Mouse (Mus musculus) urinary bladder, postnatal 0 days (tissue): ENCODE data around the gene Dusp2. TPM values are rescaled to one million over a fixed set of nuclear protein-coding genes. Genes with fewer than 3 reads are reported as not detected.

ENCODE experiments used
- polyA plus RNA-seq: library from polyadenylated mRNA; unstranded; fragments of >200 nt; fragmentation: Nextera tagmentation; extraction: Ambion mirVana; gene quantifications from 2 replicates; pipeline ENCODE4 v1.2.1, GENCODE M21; 2015

Gene Dusp2
- 3.1 and 3.2 TPM in 2 replicates for polyA plus RNA-seq

GRCm38 (mm10) chr2:127335767-127336496, at the start of gene Dusp2:
TSS of gene Dusp2 (plus strand) at chr2:127336159.

GRCm38 (mm10) chr2:127338416-127338815, 2.5 kb downstream of the Dusp2 start, which contains the start of gene Astl:
TSS of gene Astl (plus strand) at chr2:127338639.

GRCm38 (mm10) chr2:127362459-127363281, 26.7 kb downstream of the Dusp2 start, which contains the start of gene Adra2b:
TSS of gene Adra2b (plus strand) at chr2:127363208.

Other genes starting within 250 kb of the Dusp2 start
- gene Ncaph, start 202.2 kb upstream of the Dusp2 start, polyA plus RNA-seq: 11.2 and 18.5 TPM in 2 replicates
- 28.4 TPM in 2 replicates for gene Itpripl1, start 192.7 kb upstream of the Dusp2 start, polyA plus RNA-seq
- 2.3 and 2.7 TPM in 2 replicates for gene 1810024B03Rik, start 127.9 kb upstream of the Dusp2 start, polyA plus RNA-seq
- gene Snrnp200, start 127.8 kb upstream of the Dusp2 start, polyA plus RNA-seq: 18.9 and 19.8 TPM in 2 replicates
- 36.1 and 42.2 TPM in 2 replicates for gene Ciao1, start 88.3 kb upstream of the Dusp2 start, polyA plus RNA-seq
- 24.2 and 24.4 TPM in 2 replicates for gene Tmem127, start 88.3 kb upstream of the Dusp2 start, polyA plus RNA-seq
- gene Stard7, start 65.9 kb upstream of the Dusp2 start, polyA plus RNA-seq: 37.0 and 38.7 TPM in 2 replicates
- not detected in 2 replicates for gene Astl, start 2.5 kb downstream of the Dusp2 start, polyA plus RNA-seq
- gene Adra2b, start 27.0 kb downstream of the Dusp2 start, polyA plus RNA-seq: 0.66 and 0.82 TPM in 2 replicates
- gene Gpat2, start 89.0 kb downstream of the Dusp2 start, polyA plus RNA-seq: 0.21 and 0.23 TPM in 2 replicates
- 20.4 and 22.1 TPM in 2 replicates for gene Fahd2a, start 108.4 kb downstream of the Dusp2 start, polyA plus RNA-seq
- gene Kcnip3, start 185.9 kb downstream of the Dusp2 start, polyA plus RNA-seq: 10.5 and 12.3 TPM in 2 replicates
- gene Prom2, start 205.3 kb downstream of the Dusp2 start, polyA plus RNA-seq: 25.0 and 30.1 TPM in 2 replicates